Mouse (Mus musculus) thymus, adult 2 months (tissue): ENCODE measurements around the gene Gpc5.

Source experiments
- CTCF ChIP-seq: fragments of 200-500 bp; IDR thresholded peaks from 2 replicates; pipeline ENCODE4 v1.5.1; 2012; ENCODE audit warnings: mild to moderate bottlenecking, control low read depth, low read length, moderate library complexity, borderline replicate concordance; ENCODE audit not compliant: control insufficient read depth, poor library complexity, insufficient read depth; ENCODE audit errors: extremely low read depth
- POLR2A ChIP-seq: fragments of 200-500 bp; IDR thresholded peaks from 2 replicates; pipeline ENCODE4 v1.6.1; 2012; ENCODE audit warnings: mild to moderate bottlenecking, low read length, control low read depth, moderate library complexity; ENCODE audit not compliant: control insufficient read depth, poor library complexity, insufficient read depth; ENCODE audit errors: extremely low read depth

- no peak for TF ChIP-seq CTCF
- no peak for TF ChIP-seq POLR2A
Measured at GRCm38 (mm10) chr14:115100617-115101299, 8.7 kb downstream of the Gpc5 start.
